Mouse (Mus musculus) ES-E14 (cell line): ENCODE measurements at regions not wholly inside any gene's neighbourhood (a gene's known extent, or its start where the extent isn't known, plus 50 kb on each side); places are given as distances from the start of the nearest gene placed in this dataset.

Source experiments
- DNase-seq: peaks from one replicate; pipeline ENCODE4 v3.0.0-alpha.2; 2013; ENCODE audit warnings: low read depth, low spot score
- H3K27ac ChIP-seq: 2 replicates; pipeline ENCODE4 v1.5.1; 2012; ENCODE audit warnings: low read depth, mild to moderate bottlenecking, low read length, moderate library complexity, mixed read lengths; ENCODE audit not compliant: poor library complexity, insufficient read depth, severe bottlenecking
- H3K36me3 ChIP-seq: 2 replicates; pipeline ENCODE4 v1.6.1; 2012; ENCODE audit warnings: mild to moderate bottlenecking, low read length, moderate library complexity, mixed read lengths; ENCODE audit not compliant: control insufficient read depth, poor library complexity, insufficient read depth, severe bottlenecking
- H3K4me1 ChIP-seq, 2 experiments: fragments of 150-350 bp in 1 of 2; sonication (generic) in 1 of 2; 2 replicates each; pipeline ENCODE4 v1.6.1; 2012; ENCODE audit warnings: low read length in 2 of 2, mild to moderate bottlenecking in 1 of 2, mixed read lengths in 1 of 2; ENCODE audit not compliant: control insufficient read depth in 2 of 2, insufficient read depth in 2 of 2, poor library complexity in 1 of 2
- H3K4me3 ChIP-seq, 2 experiments: fragments of 150-350 bp in 1 of 2; sonication (generic) in 1 of 2; 2 replicates each; pipeline ENCODE4 v1.5.1; 2012; ENCODE audit warnings: low read length in 2 of 2, low read depth in 1 of 2, mild to moderate bottlenecking in 1 of 2, mixed read lengths in 1 of 2; ENCODE audit not compliant: insufficient read depth in 1 of 2, poor library complexity in 1 of 2, severe bottlenecking in 1 of 2
- H3K9ac ChIP-seq: 2 replicates; pipeline ENCODE4 v1.6.1; 2012; ENCODE audit warnings: low read depth, mild to moderate bottlenecking, low read length, mixed read lengths; ENCODE audit not compliant: poor library complexity, insufficient read depth, severe bottlenecking
- H3K9me3 ChIP-seq: fragments of 150-350 bp; sonication (generic); 2 replicates; pipeline ENCODE4 v1.6.1; 2012; ENCODE audit warnings: low read depth, mild to moderate bottlenecking, low read length; ENCODE audit not compliant: control insufficient read depth, insufficient read depth
- CHD2 ChIP-seq: IDR thresholded peaks from 2 replicates; pipeline ENCODE4 v1.6.1; 2014; ENCODE audit warnings: mild to moderate bottlenecking, low read depth, low read length, inconsistent platforms
- HCFC1 ChIP-seq: IDR thresholded peaks from 2 replicates; pipeline ENCODE4 v1.6.1; 2012; ENCODE audit warnings: low read length, inconsistent platforms, borderline replicate concordance; ENCODE audit not compliant: insufficient read depth
- MAFK ChIP-seq: IDR thresholded peaks from 2 replicates; pipeline ENCODE4 v1.6.1; 2014; ENCODE audit warnings: mild to moderate bottlenecking, low read depth, low read length, inconsistent platforms; ENCODE audit not compliant: insufficient read depth
- ZC3H11A ChIP-seq: IDR thresholded peaks from 2 replicates; pipeline ENCODE4 v1.6.1; 2012; ENCODE audit warnings: low read depth, mild to moderate bottlenecking, inconsistent platforms, low read length, borderline replicate concordance
- ZNF384 ChIP-seq: IDR thresholded peaks from 2 replicates; pipeline ENCODE4 v1.6.1; 2012; ENCODE audit warnings: low read depth, low read length, inconsistent platforms
- in situ Hi-C, 2 experiments: fragments of 600-800 bp; cut with MboI; formaldehyde crosslinking; loops; one replicate each; pipeline ENCODE4 v1.15.1; 2025; ENCODE audit warnings: low sequenced_read_pairs in 2 of 2, inconsistent platforms in 1 of 2; ENCODE audit not compliant: unreplicated experiment in 2 of 2

DNA sequence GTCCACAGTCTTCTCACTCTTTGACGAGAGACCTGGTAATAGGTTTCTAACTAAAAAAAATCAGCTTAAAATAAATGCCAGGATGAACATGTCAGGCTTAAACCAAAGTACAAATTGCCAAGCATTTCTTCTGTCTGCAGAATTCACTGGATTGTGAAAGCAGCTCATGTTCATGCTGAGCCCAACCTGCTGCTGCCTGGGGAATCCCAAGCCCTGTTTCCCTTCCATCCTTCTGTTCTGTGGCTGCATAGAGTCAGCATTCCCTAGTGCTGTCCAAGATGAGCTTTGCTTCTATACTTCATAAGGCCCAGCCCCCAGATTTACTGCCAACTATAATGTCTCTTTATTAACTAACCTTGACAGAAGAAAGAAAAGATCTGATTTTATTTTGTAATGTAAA, 381.6 kb upstream of the Atp11b start:
- no peaks in the 10 kb centered on the region for H3K4me1 ChIP-seq
- no peak overlapping the region for H3K9ac ChIP-seq
- no peaks in the 10 kb centered on the region for H3K9me3 ChIP-seq
- H3K36me3 ChIP-seq: no peaks in the 10 kb centered on the region
- H3K27ac ChIP-seq: no peak overlapping the region
- H3K4me3 ChIP-seq: no peak overlapping the region
- TF ChIP-seq ZNF384: no peak
- no peak for DNase-seq
- in situ Hi-C loops: no loop called here

DNA sequence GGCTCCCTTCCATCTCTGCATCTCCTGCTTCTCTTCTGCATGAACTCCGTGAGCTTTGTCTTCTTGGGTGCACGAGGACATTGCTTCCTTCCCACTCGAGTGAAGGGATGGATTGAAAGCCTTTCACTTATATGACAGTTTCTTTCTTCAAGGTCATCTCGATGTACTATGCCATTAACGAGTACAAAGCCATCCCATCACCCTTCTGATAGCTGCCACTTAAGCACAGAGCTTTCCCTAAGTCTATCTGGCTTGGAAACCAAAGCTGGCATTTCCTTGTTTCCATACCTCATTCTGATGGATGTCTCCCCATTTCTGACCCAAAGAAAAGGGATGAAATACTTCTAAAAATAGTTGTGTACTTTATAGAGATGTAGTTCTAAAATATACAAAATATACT, 366.5 kb upstream of the Atp11b start:
- no peak overlapping the region for H3K4me3 ChIP-seq
- H3K27ac ChIP-seq: no peak overlapping the region
- no peak overlapping the region for H3K9ac ChIP-seq
- in situ Hi-C loops: no loop called here
- no peaks in the 10 kb centered on the region for H3K9me3 ChIP-seq
- no peaks in the 10 kb centered on the region for H3K36me3 ChIP-seq
- H3K4me1 ChIP-seq: no peaks in the 10 kb centered on the region
- DNase-seq: no peak
- TF ChIP-seq HCFC1: no peak
- TF ChIP-seq ZC3H11A: no peak

GRCm38 (mm10) chr3:35392657-35393056, 361.2 kb upstream of the Atp11b start:
- no peaks in the 10 kb centered on the region for H3K36me3 ChIP-seq
- no peak overlapping the region for H3K27ac ChIP-seq
- no peaks in the 10 kb centered on the region for H3K9me3 ChIP-seq
- peak; percentile 49 for DNase-seq
- no peaks in the 10 kb centered on the region for H3K4me1 ChIP-seq
- TF ChIP-seq ZNF384 (no peak), CHD2 (no peak), MAFK (no peak), HCFC1 (no peak), ZC3H11A (no peak)
- H3K9ac ChIP-seq: no peak overlapping the region
- in situ Hi-C loops: no loop called here
- no peak overlapping the region for H3K4me3 ChIP-seq

DNA sequence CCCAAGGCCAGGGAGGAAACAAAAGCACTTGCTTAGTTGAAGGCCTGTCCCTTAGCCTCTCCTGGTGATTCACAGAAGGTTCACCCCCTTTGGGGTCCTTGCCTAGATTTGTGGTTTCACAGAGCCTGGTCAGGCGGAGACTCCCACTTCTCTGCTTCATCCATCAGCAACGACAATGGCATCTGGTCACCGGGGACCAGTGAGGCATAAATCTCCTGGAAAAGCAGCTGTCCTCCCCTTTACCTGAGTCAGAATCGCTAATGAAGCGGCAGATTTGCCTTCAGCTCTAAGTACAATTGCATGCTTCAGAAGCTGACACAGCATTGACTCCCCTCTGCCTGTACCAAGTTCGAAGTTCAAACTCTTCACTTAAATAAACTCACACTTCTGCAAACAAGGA, 353.7 kb upstream of the Atp11b start:
- H3K36me3 ChIP-seq: no peaks in the 10 kb centered on the region
- H3K9ac ChIP-seq: no peak overlapping the region
- no peak overlapping the region for H3K4me3 ChIP-seq
- H3K9me3 ChIP-seq: no peaks in the 10 kb centered on the region
- no peak for DNase-seq
- no peak for TF ChIP-seq ZC3H11A
- TF ChIP-seq HCFC1: no peak
- no peak for TF ChIP-seq ZNF384
- TF ChIP-seq MAFK: 0 out of 2 replicates have a peak, but pooled peaks have one; percentile 1
- no peak for TF ChIP-seq CHD2
- H3K27ac ChIP-seq: no peak overlapping the region
- in situ Hi-C loops: no loop called here
- peaks cover 0 to 4% of the 10 kb centered on the region in 2 experiments; a peak in 1 of 4 replicates for H3K4me1 ChIP-seq

DNA sequence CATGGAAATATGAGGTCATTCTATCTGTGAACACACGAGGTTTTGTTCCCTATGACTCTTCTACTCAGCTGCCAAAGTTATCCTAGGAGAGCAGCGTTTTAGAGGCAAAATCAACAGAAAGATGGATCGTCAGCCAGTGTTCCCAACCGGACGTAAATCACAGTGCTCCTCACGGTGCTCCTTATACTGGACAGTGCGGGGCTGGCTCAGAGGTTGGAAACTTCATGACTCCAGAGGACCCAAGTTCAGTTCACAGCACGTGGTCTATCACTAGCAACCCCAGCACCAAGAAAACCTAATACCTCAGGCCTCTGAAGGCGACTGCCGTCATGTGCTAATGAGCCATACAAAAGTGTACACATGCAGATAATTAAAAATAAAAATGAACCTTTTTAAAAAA, 351.2 kb upstream of the Atp11b start:
- no peaks in the 10 kb centered on the region for H3K9me3 ChIP-seq
- no peaks in the 10 kb centered on the region for H3K36me3 ChIP-seq
- no peak overlapping the region for H3K9ac ChIP-seq
- in situ Hi-C loops: no loop called here
- H3K4me3 ChIP-seq: no peak overlapping the region
- no peak overlapping the region for H3K27ac ChIP-seq
- TF ChIP-seq HCFC1 (no peak), ZNF384 (no peak), MAFK (no peak), CHD2 (no peak), ZC3H11A (no peak)
- no peak for DNase-seq
- peaks cover 0 to 4% of the 10 kb centered on the region in 2 experiments; a peak in 1 of 4 replicates for H3K4me1 ChIP-seq
